Mouse (Mus musculus): ENCODE data around the gene Wfdc3. TPM values are rescaled to one million over a fixed set of nuclear protein-coding genes. Genes with fewer than 3 reads are reported as not detected.

Gene Wfdc3
- 1.5 TPM for polyA plus RNA-seq (2014; fragmentation: Illumina TruSeq; extraction: RNeasy Lipid Tissue Mini Kit (QIAGEN cat#74804); ENCODE audit: low read depth, low replicate concordance)

DNA sequence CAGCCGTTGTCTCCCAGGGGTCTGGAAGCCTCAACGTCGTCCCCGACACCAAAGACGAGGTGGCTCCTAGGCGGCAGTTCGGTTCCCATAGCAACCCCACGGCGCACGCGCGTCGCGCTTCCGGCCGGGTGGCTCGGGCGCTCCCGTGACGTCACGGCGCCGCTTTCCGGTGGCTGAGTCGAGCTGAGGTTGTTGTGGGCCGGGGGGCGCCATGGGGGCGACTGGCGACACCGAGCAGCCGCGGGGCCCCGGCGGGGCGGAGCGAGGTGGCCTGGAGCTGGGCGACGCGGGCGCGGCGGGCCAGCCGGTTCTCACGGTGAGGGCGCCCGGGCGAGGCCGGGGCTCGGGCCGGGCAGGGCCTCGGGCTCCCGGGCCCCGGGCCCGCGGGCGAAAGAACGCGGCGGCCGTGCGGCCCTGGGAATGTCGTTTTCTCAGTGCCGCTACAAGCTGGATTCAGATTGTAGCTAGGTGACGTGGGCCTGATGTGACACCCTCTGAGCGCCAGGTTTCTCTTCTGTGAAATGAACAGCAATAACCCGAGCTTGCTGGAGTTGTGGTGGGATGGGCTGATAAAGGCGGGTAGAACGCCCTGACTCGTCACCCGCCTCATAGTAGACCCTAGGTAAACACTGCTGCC is at the start of gene Wfdc3, which contains the start of gene Dnttip1:
Wfdc3 (minus strand) TSS at position 89 of the 637 bp plus-strand sequence.
Dnttip1 (plus strand) TSS at position 141 of the 637 bp plus-strand sequence.

DNA sequence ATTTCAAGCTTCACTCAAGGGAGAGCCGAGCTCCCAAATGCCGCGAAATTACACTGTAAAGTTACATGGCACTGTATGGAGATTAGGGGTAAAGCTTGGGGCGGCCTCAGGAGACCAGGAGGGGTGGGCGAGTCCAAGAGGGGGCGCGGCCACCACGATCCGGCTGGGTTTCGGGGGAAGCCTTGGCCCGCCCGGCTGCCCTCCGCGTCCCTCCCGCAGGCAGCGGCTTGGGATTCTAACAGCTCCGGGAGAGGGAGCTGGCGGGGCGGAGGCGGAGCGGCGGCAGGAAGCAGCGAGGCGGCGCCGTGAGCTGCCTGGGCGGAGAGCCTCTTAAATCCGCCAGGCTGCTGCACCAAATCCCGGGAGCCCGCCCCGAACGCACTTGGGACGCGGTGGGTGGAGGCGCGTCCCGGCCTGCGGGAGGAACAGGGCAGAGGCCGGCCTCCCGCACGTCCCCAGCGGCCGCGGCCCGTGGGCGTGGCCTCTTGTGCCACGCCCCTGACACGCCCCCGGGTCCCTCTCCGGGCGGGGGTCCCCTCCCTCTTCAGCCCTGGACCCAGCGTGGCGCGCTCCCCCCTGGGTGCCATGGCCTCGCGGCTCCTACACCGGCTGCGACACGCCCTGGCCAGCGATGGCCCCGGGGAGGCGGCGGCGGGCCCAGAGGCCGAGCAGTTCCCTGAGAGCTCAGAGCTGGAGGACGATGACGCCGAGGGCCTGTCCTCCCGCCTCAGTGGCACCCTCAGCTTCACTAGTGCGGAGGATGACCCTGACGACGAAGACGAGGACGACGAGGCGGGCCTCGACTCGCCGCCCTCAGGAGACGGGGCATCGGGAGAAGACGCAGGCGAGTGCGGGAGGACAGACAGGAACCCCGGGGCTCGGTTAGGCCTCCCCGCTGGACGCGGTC is 40.0 kb upstream of the Wfdc3 start, which contains the start of gene Snx21:
Snx21 (plus strand) TSS at position 343 of the 907 bp plus-strand sequence.

DNA sequence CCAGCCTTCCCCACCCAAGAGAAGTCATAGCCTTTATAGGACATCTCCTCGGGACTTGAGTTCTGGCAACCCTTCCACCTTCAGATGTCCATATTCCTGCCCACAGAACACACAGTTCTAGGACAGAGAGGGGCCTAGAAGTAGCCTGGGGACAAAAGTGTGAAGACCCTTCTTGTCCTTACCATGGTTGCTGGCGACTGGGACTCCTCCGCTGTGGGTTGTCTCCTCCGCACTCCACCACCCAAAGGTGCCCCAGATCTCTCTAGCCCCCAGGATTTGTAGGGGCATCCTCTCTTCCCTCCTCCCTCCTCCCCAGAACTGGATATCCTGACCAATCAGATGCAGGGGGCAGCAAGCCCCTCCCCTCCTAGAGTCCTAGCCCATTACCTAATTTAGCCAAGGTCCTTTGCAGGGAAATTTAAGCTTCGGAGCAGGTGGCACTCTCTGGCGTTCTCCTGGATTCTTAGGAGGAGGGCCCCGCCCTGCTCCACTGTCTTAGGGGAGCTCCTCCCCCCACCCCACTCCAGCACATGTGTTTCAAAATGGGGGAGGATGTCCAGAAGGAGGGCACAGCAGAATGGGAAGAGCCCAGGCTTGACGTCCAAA is 33.9 kb upstream of the Wfdc3 start, which contains the start of gene Tnnc2:
Tnnc2 (minus strand) TSS at position 487 of the 606 bp plus-strand sequence.

DNA sequence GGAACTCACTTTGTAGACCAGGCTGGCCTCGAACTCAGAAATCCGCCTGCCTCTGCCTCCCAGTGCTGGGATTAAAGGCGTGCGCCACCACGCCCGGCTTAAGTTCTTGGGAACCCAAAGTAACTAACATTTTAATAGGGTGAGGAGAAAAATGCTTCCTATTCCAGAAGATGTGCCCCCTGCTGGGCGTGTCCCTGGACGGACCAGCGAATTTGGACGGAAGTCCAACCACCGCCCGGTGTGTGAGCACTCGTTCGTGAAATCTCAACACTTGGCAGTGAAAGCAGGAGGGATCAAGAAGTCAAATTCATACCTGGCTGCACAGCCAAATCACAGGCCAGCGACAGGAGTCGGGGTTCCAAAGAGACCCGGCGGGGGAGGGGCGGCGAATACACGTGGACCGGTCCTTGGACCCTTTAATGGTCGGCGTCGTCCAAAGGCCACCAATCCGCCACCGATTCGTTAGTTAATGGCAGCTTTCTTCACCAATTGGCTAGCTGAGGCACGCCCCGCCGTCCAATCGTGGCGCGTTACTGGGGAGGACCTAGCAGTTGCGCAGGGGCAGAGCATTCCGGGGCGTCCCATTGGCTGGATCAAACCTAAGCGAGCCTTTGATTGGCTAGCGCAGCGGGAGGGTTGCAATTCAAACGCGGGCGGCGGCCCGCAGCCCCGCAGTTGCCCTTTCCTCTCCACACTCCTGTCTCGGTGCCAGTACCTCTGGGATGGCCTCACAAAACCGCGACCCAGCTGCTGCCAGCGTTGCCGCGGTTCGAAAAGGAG is 23.7 kb upstream of the Wfdc3 start, which contains the start of gene Ube2c:
Ube2c (plus strand) TSS at position 641 of the 780 bp plus-strand sequence.

DNA sequence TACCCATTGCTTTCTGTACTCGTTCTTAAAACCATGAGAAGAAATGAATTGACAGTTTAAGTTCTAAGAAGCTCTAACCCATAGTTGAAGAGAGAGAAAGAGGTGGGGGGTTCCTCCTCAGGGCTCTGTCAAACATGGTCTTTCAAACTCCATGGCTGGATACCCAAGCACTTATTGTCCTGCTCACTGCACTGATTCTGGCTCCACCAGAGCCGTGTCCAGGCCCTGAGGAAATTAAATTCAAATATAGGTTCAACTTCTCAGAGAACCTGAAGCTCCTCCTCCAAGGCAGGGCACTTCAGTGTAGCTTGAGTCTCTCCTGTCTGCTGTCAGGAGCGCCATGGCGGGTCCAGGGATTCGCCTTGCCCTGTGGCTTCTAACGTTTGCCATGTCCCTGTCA is 30.7 kb downstream of the Wfdc3 start, which contains the start of gene Spint5:
Spint5 (plus strand) TSS at position 301 of the 400 bp plus-strand sequence.

DNA sequence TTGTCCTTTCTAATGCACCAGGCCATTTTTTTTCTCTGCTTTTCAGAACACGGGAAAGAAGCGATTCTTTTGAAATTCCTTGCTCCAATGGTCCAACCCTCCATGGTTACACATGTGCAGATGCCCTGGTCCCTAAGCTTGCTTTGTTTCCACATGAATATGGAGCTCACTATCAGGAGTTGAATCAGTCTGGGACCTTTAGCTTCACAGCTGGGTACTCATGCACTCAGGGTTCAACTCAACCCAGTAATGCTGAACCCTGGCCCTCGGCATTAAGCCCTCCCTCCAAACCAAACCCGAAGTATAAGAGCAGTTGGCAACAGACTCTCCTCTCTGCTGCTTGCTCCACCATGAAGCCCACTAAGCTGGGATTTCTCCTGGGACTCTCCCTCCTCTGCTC is 47.5 kb downstream of the Wfdc3 start, which contains the start of gene Spint4:
Spint4 (plus strand) TSS at position 301 of the 400 bp plus-strand sequence.

DNA sequence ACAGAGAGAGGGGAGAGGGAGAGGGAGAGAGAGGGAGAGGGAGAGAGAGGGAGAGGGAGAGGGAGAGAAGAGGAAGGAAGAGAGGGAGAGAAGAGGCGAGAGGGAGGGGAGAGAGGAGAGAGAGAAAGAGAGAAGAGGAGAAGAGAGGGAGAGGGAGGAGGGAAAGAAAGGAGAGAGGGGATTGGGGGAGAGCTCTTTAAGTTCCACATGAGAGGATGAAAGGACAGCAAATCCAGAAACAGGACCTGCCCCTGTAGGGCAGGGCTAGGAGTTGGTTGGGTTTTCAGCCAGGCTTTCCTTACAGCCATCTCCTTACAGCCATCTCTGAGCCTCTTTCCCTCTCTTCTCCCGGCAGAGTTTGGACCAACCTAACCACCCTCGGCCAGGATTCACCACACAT is 60.9 kb downstream of the Wfdc3 start, which contains the start of gene Wfdc13:
Wfdc13 (plus strand) TSS at position 301 of the 400 bp plus-strand sequence.

Other genes starting within 250 kb of the Wfdc3 start
- 27.9 TPM for gene Pigt, start 248.4 kb downstream of the Wfdc3 start, polyA plus RNA-seq (2014; fragmentation: Illumina TruSeq; extraction: RNeasy Lipid Tissue Mini Kit (QIAGEN cat#74804); ENCODE audit: low read depth, low replicate concordance)
- gene Wfdc2, start 183.5 kb downstream of the Wfdc3 start, polyA plus RNA-seq (2014; fragmentation: Illumina TruSeq; extraction: RNeasy Lipid Tissue Mini Kit (QIAGEN cat#74804); ENCODE audit: low read depth, low replicate concordance) = 2.3 TPM
- gene Spint3, start 172.5 kb downstream of the Wfdc3 start, polyA plus RNA-seq (2014; fragmentation: Illumina TruSeq; extraction: RNeasy Lipid Tissue Mini Kit (QIAGEN cat#74804); ENCODE audit: low read depth, low replicate concordance) = not detected
- gene Wfdc6a, start 160.5 kb downstream of the Wfdc3 start, polyA plus RNA-seq (2014; fragmentation: Illumina TruSeq; extraction: RNeasy Lipid Tissue Mini Kit (QIAGEN cat#74804); ENCODE audit: low read depth, low replicate concordance) = not detected
- gene Eppin, start 152.3 kb downstream of the Wfdc3 start, polyA plus RNA-seq (2014; fragmentation: Illumina TruSeq; extraction: RNeasy Lipid Tissue Mini Kit (QIAGEN cat#74804); ENCODE audit: low read depth, low replicate concordance) = not detected
- not detected for gene Wfdc6b, start 132.4 kb downstream of the Wfdc3 start, polyA plus RNA-seq (2014; fragmentation: Illumina TruSeq; extraction: RNeasy Lipid Tissue Mini Kit (QIAGEN cat#74804); ENCODE audit: low read depth, low replicate concordance)
- not detected for gene Wfdc8, start 132.3 kb downstream of the Wfdc3 start, polyA plus RNA-seq (2014; fragmentation: Illumina TruSeq; extraction: RNeasy Lipid Tissue Mini Kit (QIAGEN cat#74804); ENCODE audit: low read depth, low replicate concordance)
- gene Wfdc16, start 107.1 kb downstream of the Wfdc3 start, polyA plus RNA-seq (2014; fragmentation: Illumina TruSeq; extraction: RNeasy Lipid Tissue Mini Kit (QIAGEN cat#74804); ENCODE audit: low read depth, low replicate concordance) = not detected
- gene Wfdc10, start 89.9 kb downstream of the Wfdc3 start, polyA plus RNA-seq (2014; fragmentation: Illumina TruSeq; extraction: RNeasy Lipid Tissue Mini Kit (QIAGEN cat#74804); ENCODE audit: low read depth, low replicate concordance) = not detected
- gene Wfdc9, start 89.3 kb downstream of the Wfdc3 start, polyA plus RNA-seq (2014; fragmentation: Illumina TruSeq; extraction: RNeasy Lipid Tissue Mini Kit (QIAGEN cat#74804); ENCODE audit: low read depth, low replicate concordance) = not detected
- not detected for gene Wfdc11, start 71.8 kb downstream of the Wfdc3 start, polyA plus RNA-seq (2014; fragmentation: Illumina TruSeq; extraction: RNeasy Lipid Tissue Mini Kit (QIAGEN cat#74804); ENCODE audit: low read depth, low replicate concordance)
- not detected for gene Wfdc13, start 60.8 kb downstream of the Wfdc3 start, polyA plus RNA-seq (2014; fragmentation: Illumina TruSeq; extraction: RNeasy Lipid Tissue Mini Kit (QIAGEN cat#74804); ENCODE audit: low read depth, low replicate concordance)
- gene Spint4, start 47.4 kb downstream of the Wfdc3 start, polyA plus RNA-seq (2014; fragmentation: Illumina TruSeq; extraction: RNeasy Lipid Tissue Mini Kit (QIAGEN cat#74804); ENCODE audit: low read depth, low replicate concordance) = not detected
- not detected for gene Spint5, start 30.6 kb downstream of the Wfdc3 start, polyA plus RNA-seq (2014; fragmentation: Illumina TruSeq; extraction: RNeasy Lipid Tissue Mini Kit (QIAGEN cat#74804); ENCODE audit: low read depth, low replicate concordance)
- 21.1 TPM for gene Dnttip1, start 52 bp upstream of the Wfdc3 start, polyA plus RNA-seq (2014; fragmentation: Illumina TruSeq; extraction: RNeasy Lipid Tissue Mini Kit (QIAGEN cat#74804); ENCODE audit: low read depth, low replicate concordance)
- 0.86 TPM for gene Ube2c, start 24.0 kb upstream of the Wfdc3 start, polyA plus RNA-seq (2014; fragmentation: Illumina TruSeq; extraction: RNeasy Lipid Tissue Mini Kit (QIAGEN cat#74804); ENCODE audit: low read depth, low replicate concordance)
- gene Tnnc2, start 34.0 kb upstream of the Wfdc3 start, polyA plus RNA-seq (2014; fragmentation: Illumina TruSeq; extraction: RNeasy Lipid Tissue Mini Kit (QIAGEN cat#74804); ENCODE audit: low read depth, low replicate concordance) = not detected
- 26.6 TPM for gene Snx21, start 39.9 kb upstream of the Wfdc3 start, polyA plus RNA-seq (2014; fragmentation: Illumina TruSeq; extraction: RNeasy Lipid Tissue Mini Kit (QIAGEN cat#74804); ENCODE audit: low read depth, low replicate concordance)
- 11.5 TPM for gene Acot8, start 59.0 kb upstream of the Wfdc3 start, polyA plus RNA-seq (2014; fragmentation: Illumina TruSeq; extraction: RNeasy Lipid Tissue Mini Kit (QIAGEN cat#74804); ENCODE audit: low read depth, low replicate concordance)
- gene Zswim3, start 59.2 kb upstream of the Wfdc3 start, polyA plus RNA-seq (2014; fragmentation: Illumina TruSeq; extraction: RNeasy Lipid Tissue Mini Kit (QIAGEN cat#74804); ENCODE audit: low read depth, low replicate concordance) = 2.6 TPM
- 5.1 TPM for gene Zswim1, start 76.8 kb upstream of the Wfdc3 start, polyA plus RNA-seq (2014; fragmentation: Illumina TruSeq; extraction: RNeasy Lipid Tissue Mini Kit (QIAGEN cat#74804); ENCODE audit: low read depth, low replicate concordance)
- not detected for gene Spata25, start 82.6 kb upstream of the Wfdc3 start, polyA plus RNA-seq (2014; fragmentation: Illumina TruSeq; extraction: RNeasy Lipid Tissue Mini Kit (QIAGEN cat#74804); ENCODE audit: low read depth, low replicate concordance)
- 159 TPM for gene Ctsa, start 86.9 kb upstream of the Wfdc3 start, polyA plus RNA-seq (2014; fragmentation: Illumina TruSeq; extraction: RNeasy Lipid Tissue Mini Kit (QIAGEN cat#74804); ENCODE audit: low read depth, low replicate concordance)
- 44.6 TPM for gene Neurl2, start 87.5 kb upstream of the Wfdc3 start, polyA plus RNA-seq (2014; fragmentation: Illumina TruSeq; extraction: RNeasy Lipid Tissue Mini Kit (QIAGEN cat#74804); ENCODE audit: low read depth, low replicate concordance)
- 31.6 TPM for gene Pltp, start 111.8 kb upstream of the Wfdc3 start, polyA plus RNA-seq (2014; fragmentation: Illumina TruSeq; extraction: RNeasy Lipid Tissue Mini Kit (QIAGEN cat#74804); ENCODE audit: low read depth, low replicate concordance)
- 28.1 TPM for gene Pcif1, start 133.4 kb upstream of the Wfdc3 start, polyA plus RNA-seq (2014; fragmentation: Illumina TruSeq; extraction: RNeasy Lipid Tissue Mini Kit (QIAGEN cat#74804); ENCODE audit: low read depth, low replicate concordance)
- 8.7 TPM for gene Zfp335, start 165.8 kb upstream of the Wfdc3 start, polyA plus RNA-seq (2014; fragmentation: Illumina TruSeq; extraction: RNeasy Lipid Tissue Mini Kit (QIAGEN cat#74804); ENCODE audit: low read depth, low replicate concordance)
- gene Mmp9, start 194.8 kb upstream of the Wfdc3 start, polyA plus RNA-seq (2014; fragmentation: Illumina TruSeq; extraction: RNeasy Lipid Tissue Mini Kit (QIAGEN cat#74804); ENCODE audit: low read depth, low replicate concordance) = 1.4 TPM
- gene Slc12a5, start 214.9 kb upstream of the Wfdc3 start, polyA plus RNA-seq (2014; fragmentation: Illumina TruSeq; extraction: RNeasy Lipid Tissue Mini Kit (QIAGEN cat#74804); ENCODE audit: low read depth, low replicate concordance) = 0.52 TPM

All from heart, adult 10 weeks (tissue).